Mouse (Mus musculus) intestine, postnatal 0 days (tissue): ENCODE results near the gene Trmt2a. TPM values are rescaled to one million over a fixed set of nuclear protein-coding genes. Genes with fewer than 3 reads are reported as not detected.

Source experiments
- ATAC-seq: fragments of 200-750 bp; cut with Nextera tagmentation; 2 replicates; pipeline ENCODE4 v1.8.0; 2017; ENCODE audit warnings: mild to moderate bottlenecking, moderate TSS enrichment, moderate library complexity
- H3K27ac ChIP-seq: fragments of 300-500 bp; sonication (generic); 2 replicates; pipeline ENCODE4 v1.5.1; 2014; ENCODE audit warnings: mild to moderate bottlenecking, low read depth, low read length, moderate library complexity
- H3K27me3 ChIP-seq: fragments of 300-500 bp; sonication (generic); replicated peaks from 2 replicates; pipeline ENCODE4 v1.6.1; 2014; ENCODE audit warnings: low read length, mixed read lengths; ENCODE audit not compliant: control insufficient read depth, insufficient read depth
- H3K36me3 ChIP-seq: fragments of 300-500 bp; sonication (generic); 2 replicates; pipeline ENCODE4 v1.6.1; 2014; ENCODE audit warnings: mild to moderate bottlenecking, moderate library complexity; ENCODE audit not compliant: control insufficient read depth, insufficient read depth
- H3K4me1 ChIP-seq: fragments of 300-500 bp; sonication (generic); replicated peaks from 2 replicates; pipeline ENCODE4 v1.6.1; 2014; ENCODE audit warnings: antibody characterized with exemption, low read length, mixed read lengths; ENCODE audit not compliant: control insufficient read depth, insufficient read depth
- H3K4me2 ChIP-seq: fragments of 300-500 bp; sonication (generic); replicated peaks from 2 replicates; pipeline ENCODE4 v1.6.1; 2014; ENCODE audit warnings: low read depth, mild to moderate bottlenecking, moderate library complexity
- H3K4me3 ChIP-seq: fragments of 300-500 bp; sonication (generic); 2 replicates; pipeline ENCODE4 v1.5.1; 2014; ENCODE audit warnings: low read depth, low read length
- H3K9ac ChIP-seq: fragments of 300-500 bp; sonication (generic); 2 replicates; pipeline ENCODE4 v1.6.1; 2014; ENCODE audit warnings: mild to moderate bottlenecking, low read depth, low read length
- H3K9me3 ChIP-seq: fragments of 300-500 bp; sonication (generic); 2 replicates; pipeline ENCODE4 v1.6.1; 2016; ENCODE audit warnings: mixed run types; ENCODE audit not compliant: control insufficient read depth
- CTCF ChIP-seq: sonication (generic); IDR thresholded peaks from 2 replicates; pipeline ENCODE4 v1.5.1; 2016; ENCODE audit warnings: low read depth, mild to moderate bottlenecking, control low read depth, antibody characterized with exemption, moderate library complexity
- WGBS: fragments of 180-500 bp; shearing (Covaris S2); extraction: QIAGEN DNeasy Blood & Tissue Kit; methylation state at CpG from one replicate; pipeline ENCODE4 v1.1.7; 2014; 5-methylcytosine and 5-hydroxymethylcytosine counted together
- polyA plus RNA-seq: library from polyadenylated mRNA; unstranded; fragments of >200 nt; fragmentation: Nextera tagmentation; extraction: Ambion mirVana; gene quantifications from 2 replicates; pipeline ENCODE4 v1.2.1, GENCODE M21; 2015

Trmt2a gene
- polyA plus RNA-seq, 1 experiment from 2014 or later, result 26.1 TPM

DNA sequence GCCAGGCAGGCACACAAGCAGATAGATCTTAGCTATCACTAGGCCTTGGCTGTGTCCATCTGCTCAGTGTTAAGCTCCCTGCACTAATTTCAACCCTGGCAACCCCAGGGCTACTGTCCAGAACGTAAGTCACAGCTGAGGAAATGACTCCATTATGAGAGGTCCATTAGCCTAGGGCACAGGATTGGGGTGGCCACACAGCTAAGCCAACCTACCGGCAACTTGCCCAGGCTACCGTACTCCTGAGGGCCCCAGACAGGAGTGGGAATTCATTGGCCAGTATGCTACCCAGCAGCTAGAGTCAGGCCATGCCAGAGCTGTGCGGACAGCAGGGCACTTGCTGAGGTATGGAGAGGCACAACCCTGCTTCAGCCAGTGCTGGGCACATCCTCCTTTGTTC, 19.6 kb upstream of the Trmt2a start:
- TF ChIP-seq CTCF, result no peak
- peaks cover 34% of the 10 kb centered on the region for H3K36me3 ChIP-seq
- WGBS, result 92% methylated on average over 4 of the region's 4 CpGs
- no peak overlapping the region for H3K4me3 ChIP-seq
- H3K27ac ChIP-seq, result no peak overlapping the region
- no peak overlapping the region for H3K4me2 ChIP-seq
- H3K27me3 ChIP-seq, result no peaks in the 10 kb centered on the region
- no peaks in the 10 kb centered on the region for H3K4me1 ChIP-seq
- ATAC-seq, result no peak
- H3K9me3 ChIP-seq, result no peaks in the 10 kb centered on the region
- no peak overlapping the region for H3K9ac ChIP-seq

DNA sequence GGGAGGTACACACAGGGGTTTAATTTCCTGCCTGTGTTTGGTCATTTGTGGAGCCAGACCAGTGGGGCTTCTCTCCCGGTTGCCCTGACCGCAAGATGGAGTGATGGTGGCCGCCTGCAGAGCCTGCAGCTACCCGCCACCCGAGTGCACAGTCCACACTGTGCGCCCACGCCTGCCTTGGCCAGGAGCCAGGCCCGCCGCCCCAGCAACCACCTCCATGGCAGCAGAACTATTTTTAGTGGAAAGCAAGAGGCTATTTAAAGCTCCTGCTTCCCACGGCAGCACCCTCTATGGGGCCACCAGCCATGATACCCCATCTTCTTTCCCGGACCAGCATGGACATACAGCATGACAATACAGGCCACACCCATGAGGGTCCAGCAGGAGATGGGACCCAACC, 18.9 kb upstream of the Trmt2a start:
- Histone ChIP-seq H3K27me3 (no peaks in the 10 kb centered on the region), H3K4me2 (peak overlapping the region; percentile 9; the same call in 1 of the 2 replicates), H3K27ac (no peak overlapping the region), H3K9me3 (no peaks in the 10 kb centered on the region), H3K4me3 (no peak overlapping the region), H3K9ac (no peak overlapping the region), H3K4me1 (no peaks in the 10 kb centered on the region), H3K36me3 (peaks cover 26% of the 10 kb centered on the region)
- no peak for ATAC-seq
- 52% methylated on average over 11 of the region's 11 CpGs for WGBS
- TF ChIP-seq CTCF, result no peak

GRCm38 (mm10) chr16:18230617-18231016, 17.9 kb upstream of the Trmt2a start:
- H3K4me1 ChIP-seq, result no peaks in the 10 kb centered on the region
- TF ChIP-seq CTCF, result no peak
- no peak overlapping the region for H3K4me3 ChIP-seq
- H3K27me3 ChIP-seq, result no peaks in the 10 kb centered on the region
- no peaks in the 10 kb centered on the region for H3K9me3 ChIP-seq
- no peak overlapping the region for H3K9ac ChIP-seq
- H3K27ac ChIP-seq, result no peak overlapping the region
- H3K36me3 ChIP-seq, result peaks cover 16% of the 10 kb centered on the region
- no peak for ATAC-seq
- 82% methylated on average over 6 of the region's 6 CpGs for WGBS
- H3K4me2 ChIP-seq, result no peak overlapping the region

- no peak overlapping the region for H3K9ac ChIP-seq
- no peak overlapping the region for H3K4me2 ChIP-seq
- WGBS, result 88% methylated on average over 3 of the region's 3 CpGs
- peaks cover 14% of the 10 kb centered on the region for H3K36me3 ChIP-seq
- H3K4me3 ChIP-seq, result no peak overlapping the region
- TF ChIP-seq CTCF, result no peak
- H3K27me3 ChIP-seq, result no peaks in the 10 kb centered on the region
- no peaks in the 10 kb centered on the region for H3K4me1 ChIP-seq
- no peak overlapping the region for H3K27ac ChIP-seq
- H3K9me3 ChIP-seq, result no peaks in the 10 kb centered on the region
- ATAC-seq, result no peak
Measured at GRCm38 (mm10) chr16:18231047-18231446, 17.4 kb upstream of the Trmt2a start.

GRCm38 (mm10) chr16:18231451-18231850, 17.0 kb upstream of the Trmt2a start:
- no peak for ATAC-seq
- 83% methylated on average over 4 of the region's 4 CpGs for WGBS
- H3K4me2 ChIP-seq, result no peak overlapping the region

DNA sequence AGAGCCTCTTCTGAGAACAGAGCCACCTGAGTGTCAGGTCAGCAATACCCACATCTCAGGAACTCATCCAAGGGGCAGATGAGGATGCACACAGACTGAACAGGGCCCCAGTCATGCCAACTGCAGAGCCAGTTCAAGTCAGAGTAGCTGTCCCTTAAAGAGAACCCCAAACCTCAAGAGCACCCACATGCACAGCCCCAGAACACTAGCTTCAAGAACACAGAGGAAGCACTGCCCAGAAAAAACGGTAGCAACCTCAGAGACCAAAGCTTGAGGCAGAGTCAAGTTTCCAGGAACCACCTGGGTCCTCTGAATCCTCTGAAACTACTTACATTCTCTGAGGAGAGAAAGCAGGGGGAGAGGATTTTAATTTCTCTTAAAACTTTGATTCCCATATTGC, 15.0 kb upstream of the Trmt2a start:
- Histone ChIP-seq H3K4me1 (no peaks in the 10 kb centered on the region), H3K27ac (no peak overlapping the region), H3K9me3 (no peaks in the 10 kb centered on the region), H3K4me3 (no peak overlapping the region), H3K36me3 (0 out of 2 replicates have a peak, but pooled peaks cover 7% of the 10 kb centered on the region), H3K27me3 (no peaks in the 10 kb centered on the region), H3K9ac (no peak overlapping the region), H3K4me2 (no peak overlapping the region)
- WGBS, result 24% methylated on average over 1 of the region's 1 CpGs
- ATAC-seq, result no peak
- no peak for TF ChIP-seq CTCF

More at GRCm38 (mm10) chr16:18231451-18231850, 17.0 kb upstream of the Trmt2a start:
- Histone ChIP-seq H3K9ac (no peak overlapping the region), H3K4me3 (no peak overlapping the region), H3K36me3 (peaks cover 10% of the 10 kb centered on the region), H3K4me1 (no peaks in the 10 kb centered on the region), H3K27ac (no peak overlapping the region), H3K9me3 (no peaks in the 10 kb centered on the region), H3K27me3 (no peaks in the 10 kb centered on the region)
- no peak for TF ChIP-seq CTCF
